Mouse (Mus musculus) liver, postnatal 0 days (tissue): ENCODE measurements around the gene Rbm44. TPM values are rescaled to one million over a fixed set of nuclear protein-coding genes. Genes with fewer than 3 reads are reported as not detected.

Source experiments
- ATAC-seq: fragments of 200-750 bp; cut with Nextera tagmentation; 2 replicates; pipeline ENCODE4 v1.8.0; 2017; ENCODE audit warnings: mild to moderate bottlenecking, moderate library complexity
- DNase-seq: peaks from one replicate; pipeline ENCODE4 v3.0.0-alpha.2; 2016
- H3K27ac ChIP-seq: fragments of 300-500 bp; sonication (generic); 2 replicates; pipeline ENCODE4 v1.5.1; 2014; ENCODE audit warnings: antibody characterized with exemption, moderate library complexity, mild to moderate bottlenecking, low read depth
- H3K27me3 ChIP-seq: fragments of 300-500 bp; sonication (generic); 2 replicates; pipeline ENCODE4 v1.6.1; 2014; ENCODE audit warnings: low read length, control low read depth, mixed read lengths; ENCODE audit not compliant: insufficient read depth
- H3K36me3 ChIP-seq: fragments of 300-500 bp; sonication (generic); replicated peaks from 2 replicates; pipeline ENCODE4 v1.6.1; 2014; ENCODE audit warnings: mild to moderate bottlenecking, control low read depth, low read length, moderate library complexity, mixed read lengths; ENCODE audit not compliant: insufficient read depth
- H3K4me1 ChIP-seq: fragments of 300-500 bp; sonication (generic); 2 replicates; pipeline ENCODE4 v1.6.1; 2014; ENCODE audit warnings: antibody characterized with exemption, mild to moderate bottlenecking, control low read depth; ENCODE audit not compliant: insufficient read depth
- H3K4me2 ChIP-seq: fragments of 300-500 bp; sonication (generic); 2 replicates; pipeline ENCODE4 v1.6.1; 2014; ENCODE audit warnings: low read depth, mild to moderate bottlenecking, low read length, moderate library complexity, mixed read lengths
- H3K4me3 ChIP-seq: fragments of 300-500 bp; sonication (generic); 2 replicates; pipeline ENCODE4 v1.5.1; 2014; ENCODE audit warnings: low read depth, low read length
- H3K9ac ChIP-seq: fragments of 300-500 bp; sonication (generic); replicated peaks from 2 replicates; pipeline ENCODE4 v1.6.1; 2014; ENCODE audit warnings: mild to moderate bottlenecking, moderate library complexity
- H3K9me3 ChIP-seq: fragments of 300-500 bp; sonication (generic); 2 replicates; pipeline ENCODE4 v1.6.1; 2016; ENCODE audit warnings: mild to moderate bottlenecking, control low read depth, low read length, mixed read lengths
- CTCF ChIP-seq: sonication (generic); IDR thresholded peaks from 2 replicates; pipeline ENCODE4 v1.5.1; 2016; ENCODE audit warnings: antibody characterized with exemption, low read depth
- EP300 ChIP-seq: IDR thresholded peaks from 2 replicates; pipeline ENCODE4 v1.6.1; 2016; ENCODE audit warnings: antibody characterized with exemption, low read depth, mild to moderate bottlenecking
- WGBS: fragments of 180-500 bp; shearing (Covaris S2); extraction: QIAGEN DNeasy Blood & Tissue Kit; methylation state at CpG from one replicate; pipeline ENCODE4 v1.1.7; 2014; ENCODE audit not compliant: insufficient replicate concordance; 5-methylcytosine and 5-hydroxymethylcytosine counted together
- polyA plus RNA-seq: library from polyadenylated mRNA; unstranded; fragments of >200 nt; fragmentation: Nextera tagmentation; extraction: Ambion mirVana; gene quantifications from 2 replicates; pipeline ENCODE4 v1.2.1, GENCODE M21; 2015

The Rbm44 gene
- polyA plus RNA-seq, 1 experiment from 2014 or later, result 0.87 TPM

GRCm38 (mm10) chr1:91207334-91208074, 62.6 kb downstream of the Rbm44 start:
- peak; percentile 57; the same call in 1 of the 2 replicates for ATAC-seq
- Histone ChIP-seq H3K9me3 (no peaks in the 10 kb centered on the region), H3K9ac (no peak overlapping the region), H3K27ac (peak overlapping the region; percentile 44; the same call in 1 of the 2 replicates), H3K4me3 (no peak overlapping the region), H3K4me2 (no peak overlapping the region), H3K27me3 (no peaks in the 10 kb centered on the region), H3K36me3 (no peaks in the 10 kb centered on the region), H3K4me1 (peaks cover 6% of the 10 kb centered on the region; the same call in 1 of the 2 replicates)
- WGBS, result 64% methylated on average over 3 of the region's 3 CpGs
- TF ChIP-seq CTCF (no peak), EP300 (no peak)
- no peak for DNase-seq

- no peak for TF ChIP-seq CTCF
- no peak for TF ChIP-seq EP300
- no peak overlapping the region for H3K9ac ChIP-seq
- H3K4me3 ChIP-seq, result no peak overlapping the region
- no peak overlapping the region for H3K4me2 ChIP-seq
- peaks cover 6% of the 10 kb centered on the region; the same call in 1 of the 2 replicates for H3K4me1 ChIP-seq
- no peak for ATAC-seq
- no peaks in the 10 kb centered on the region for H3K27me3 ChIP-seq
- no peaks in the 10 kb centered on the region for H3K36me3 ChIP-seq
- 90% methylated on average over 6 of the region's 6 CpGs for WGBS
- H3K27ac ChIP-seq, result no peak overlapping the region
- H3K9me3 ChIP-seq, result no peaks in the 10 kb centered on the region
- DNase-seq, result no peak
Observed at GRCm38 (mm10) chr1:91209343-91209742, 64.5 kb downstream of the Rbm44 start.

- no peak overlapping the region for H3K4me3 ChIP-seq
- TF ChIP-seq CTCF, result no peak
- no peak for TF ChIP-seq EP300
- no peaks in the 10 kb centered on the region for H3K27me3 ChIP-seq
- peaks cover 6% of the 10 kb centered on the region; the same call in 1 of the 2 replicates for H3K4me1 ChIP-seq
- H3K36me3 ChIP-seq, result no peaks in the 10 kb centered on the region
- 76% methylated on average over 6 of the region's 6 CpGs for WGBS
- no peak overlapping the region for H3K4me2 ChIP-seq
- no peaks in the 10 kb centered on the region for H3K9me3 ChIP-seq
- no peak for DNase-seq
- no peak overlapping the region for H3K9ac ChIP-seq
- no peak overlapping the region for H3K27ac ChIP-seq
- no peak for ATAC-seq
Observed at GRCm38 (mm10) chr1:91209785-91210184, 64.9 kb downstream of the Rbm44 start.

- Histone ChIP-seq H3K4me1 (peaks cover 8% of the 10 kb centered on the region; the same call in 1 of the 2 replicates), H3K36me3 (no peaks in the 10 kb centered on the region), H3K9ac (no peak overlapping the region), H3K9me3 (no peaks in the 10 kb centered on the region), H3K27ac (no peak overlapping the region), H3K4me2 (no peak overlapping the region), H3K4me3 (no peak overlapping the region), H3K27me3 (no peaks in the 10 kb centered on the region)
- ATAC-seq (peak; percentile 47; the same call in 1 of the 2 replicates), DNase-seq (peak; percentile 64)
- WGBS, result 69% methylated on average over 1 of the region's 1 CpGs
- TF ChIP-seq CTCF (peak; percentile 87), EP300 (no peak)
Observed at GRCm38 (mm10) chr1:91211099-91211498, 66.2 kb downstream of the Rbm44 start.

GRCm38 (mm10) chr1:91211591-91212008, 66.7 kb downstream of the Rbm44 start:
- WGBS, result 68% methylated on average over 7 of the region's 7 CpGs
- H3K9ac ChIP-seq, result no peak overlapping the region
- peaks cover 10% of the 10 kb centered on the region; the same call in 1 of the 2 replicates for H3K4me1 ChIP-seq
- no peak overlapping the region for H3K4me2 ChIP-seq
- H3K27me3 ChIP-seq, result no peaks in the 10 kb centered on the region
- no peak overlapping the region for H3K4me3 ChIP-seq
- no peak overlapping the region for H3K27ac ChIP-seq
- ATAC-seq (no peak), DNase-seq (no peak)
- no peaks in the 10 kb centered on the region for H3K36me3 ChIP-seq
- H3K9me3 ChIP-seq, result no peaks in the 10 kb centered on the region
- TF ChIP-seq CTCF (no peak), EP300 (no peak)

GRCm38 (mm10) chr1:91215264-91215663, 70.4 kb downstream of the Rbm44 start:
- TF ChIP-seq EP300 (no peak), CTCF (no peak)
- Histone ChIP-seq H3K4me2 (no peak overlapping the region), H3K9ac (no peak overlapping the region), H3K4me3 (no peak overlapping the region), H3K27ac (no peak overlapping the region), H3K9me3 (no peaks in the 10 kb centered on the region), H3K27me3 (no peaks in the 10 kb centered on the region), H3K36me3 (no peaks in the 10 kb centered on the region), H3K4me1 (peaks cover 12% of the 10 kb centered on the region; the same call in 1 of the 2 replicates)
- ATAC-seq (no peak), DNase-seq (no peak)
- 91% methylated on average over 1 of the region's 1 CpGs for WGBS
